Mouse (Mus musculus) hindbrain, embryonic 13.5 days (tissue): ENCODE measurements around the gene Pagr1a. TPM values are rescaled to one million over a fixed set of nuclear protein-coding genes. Genes with fewer than 3 reads are reported as not detected.
A peak's percentile ranks its signal among the peaks of the same experiment; 100 is the strongest.

ENCODE experiments used
- ATAC-seq: fragments of 200-750 bp; cut with Nextera tagmentation; 2 replicates; pipeline ENCODE4 v1.8.0; 2017; ENCODE audit warnings: moderate TSS enrichment; ENCODE audit not compliant: low FRiP score
- H3K27ac ChIP-seq: fragments of 300-500 bp; sonication (generic); 2 replicates; pipeline ENCODE4 v1.5.1; 2015; ENCODE audit warnings: inconsistent platforms, mild to moderate bottlenecking, moderate library complexity
- H3K27me3 ChIP-seq: fragments of 300-500 bp; sonication (generic); 2 replicates; pipeline ENCODE4 v1.6.1; 2015; ENCODE audit warnings: mild to moderate bottlenecking, inconsistent platforms
- H3K36me3 ChIP-seq: fragments of 300-500 bp; sonication (generic); 2 replicates; pipeline ENCODE4 v1.6.1; 2015; ENCODE audit warnings: mild to moderate bottlenecking, inconsistent platforms
- H3K4me1 ChIP-seq: fragments of 300-500 bp; sonication (generic); replicated peaks from 2 replicates; pipeline ENCODE4 v1.6.1; 2015; ENCODE audit warnings: inconsistent platforms
- H3K4me2 ChIP-seq: fragments of 300-500 bp; sonication (generic); 2 replicates; pipeline ENCODE4 v1.6.1; 2015; ENCODE audit warnings: inconsistent platforms, mild to moderate bottlenecking, moderate library complexity
- H3K4me3 ChIP-seq: fragments of 300-500 bp; sonication (generic); 2 replicates; pipeline ENCODE4 v1.5.1; 2015; ENCODE audit warnings: mild to moderate bottlenecking, inconsistent platforms
- H3K9ac ChIP-seq: fragments of 300-500 bp; sonication (generic); 2 replicates; pipeline ENCODE4 v1.6.1; 2015; ENCODE audit warnings: mild to moderate bottlenecking, inconsistent platforms
- H3K9me3 ChIP-seq: fragments of 300-500 bp; sonication (generic); 2 replicates; pipeline ENCODE4 v1.6.1; 2016; ENCODE audit warnings: inconsistent platforms
- WGBS: fragments of 180-500 bp; shearing (Covaris S2); methylation state at CpG from one replicate; pipeline ENCODE4 v1.1.7; 2015; 5-methylcytosine and 5-hydroxymethylcytosine counted together
- polyA plus RNA-seq: library from polyadenylated mRNA; unstranded; fragments of >200 nt; fragmentation: Nextera tagmentation; extraction: Ambion mirVana; gene quantifications from 2 replicates; pipeline ENCODE4 v1.2.1, GENCODE M21; 2015

Gene Pagr1a
- polyA plus RNA-seq, 1 experiment from 2014 or later = 41.8 TPM

DNA sequence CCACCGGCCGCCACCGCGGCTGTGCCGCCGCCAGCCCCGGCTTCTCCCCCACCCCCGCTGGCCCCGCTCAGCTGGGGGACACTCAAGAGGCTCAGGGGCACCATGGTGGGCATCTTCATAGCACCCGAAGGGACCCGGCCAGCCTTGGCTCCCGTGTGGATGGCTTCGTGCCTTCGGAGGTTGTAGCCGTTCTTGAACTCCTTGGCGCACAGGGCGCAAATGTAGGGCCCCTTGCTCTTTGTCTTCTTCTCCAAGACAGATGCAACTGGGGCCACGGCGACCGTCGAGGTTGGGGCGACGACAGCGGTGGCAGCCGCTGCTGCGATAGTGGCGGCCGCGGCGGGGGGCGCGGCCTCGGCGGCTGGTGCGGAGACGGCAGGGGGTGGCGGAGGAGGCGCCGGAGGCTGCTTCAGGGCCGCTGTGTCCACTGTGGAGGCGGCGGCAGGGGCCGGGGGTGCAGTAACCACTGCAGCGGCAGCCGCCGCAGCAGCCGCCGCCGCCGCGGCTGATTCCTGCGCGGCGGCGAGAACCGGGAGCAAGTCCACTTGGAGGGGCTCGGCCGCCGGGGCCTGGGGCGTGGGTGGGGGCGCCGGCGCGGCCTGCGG is 8.5 kb upstream of the Pagr1a start:
- Histone ChIP-seq H3K27ac (peak overlapping the region; percentile 100), H3K27me3 (no peaks in the 10 kb centered on the region), H3K4me1 (peaks cover 58% of the 10 kb centered on the region), H3K9ac (peak overlapping the region; percentile 100), H3K36me3 (peaks cover 28% of the 10 kb centered on the region), H3K4me2 (peak overlapping the region; percentile 98), H3K9me3 (no peaks in the 10 kb centered on the region), H3K4me3 (peak overlapping the region; percentile 96)
- no peak for ATAC-seq
- under 1% methylated on average over 42 of the region's 65 CpGs for WGBS

DNA sequence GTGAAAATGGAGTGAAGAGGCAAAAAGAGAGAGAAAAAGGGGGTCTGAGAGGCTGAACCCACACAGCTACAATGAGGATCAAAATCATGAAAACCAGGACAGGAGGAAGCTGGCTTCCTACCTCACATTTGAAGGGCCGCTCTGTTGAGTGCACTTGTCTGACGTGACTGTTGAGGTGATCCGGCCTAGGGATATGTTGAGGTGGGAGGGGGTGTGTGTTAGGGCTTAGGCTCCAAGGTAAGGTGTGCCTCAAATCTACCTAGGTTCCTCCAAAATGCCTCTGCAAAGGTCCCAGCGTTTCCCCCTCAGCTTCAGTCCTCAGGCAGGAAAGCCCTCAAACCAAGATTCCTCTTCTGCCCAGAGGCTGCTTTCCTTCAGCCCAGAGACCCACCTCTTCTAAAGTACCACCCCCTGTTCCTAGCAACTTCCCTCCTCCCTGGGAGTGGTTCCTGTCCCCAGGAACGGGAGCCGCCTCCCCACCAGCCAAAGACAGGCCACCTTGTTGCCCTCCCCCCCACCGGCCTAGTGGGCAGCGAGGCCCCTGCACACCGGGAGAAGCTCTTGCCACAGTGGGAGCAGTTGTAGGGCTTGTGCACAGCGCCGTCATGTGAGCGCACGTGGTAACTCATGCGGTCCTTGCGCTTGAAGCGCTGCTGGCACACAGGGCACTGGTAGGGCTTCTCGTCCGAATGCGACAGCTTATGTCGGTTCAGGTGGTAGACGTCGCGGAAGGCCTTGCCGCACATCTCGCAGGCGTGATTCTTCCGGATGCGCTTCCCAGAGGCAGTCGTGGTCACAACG is 7.8 kb upstream of the Pagr1a start:
- peaks cover 66% of the 10 kb centered on the region for H3K4me1 ChIP-seq
- peak overlapping the region; percentile 100 for H3K9ac ChIP-seq
- H3K4me3 ChIP-seq = peak overlapping the region; percentile 96
- under 1% methylated on average over 30 of the region's 30 CpGs for WGBS
- H3K9me3 ChIP-seq = no peaks in the 10 kb centered on the region
- H3K27me3 ChIP-seq = no peaks in the 10 kb centered on the region
- H3K27ac ChIP-seq = peak overlapping the region; percentile 100
- H3K4me2 ChIP-seq = peak overlapping the region; percentile 98
- peak; percentile 46 for ATAC-seq
- peaks cover 28% of the 10 kb centered on the region for H3K36me3 ChIP-seq

DNA sequence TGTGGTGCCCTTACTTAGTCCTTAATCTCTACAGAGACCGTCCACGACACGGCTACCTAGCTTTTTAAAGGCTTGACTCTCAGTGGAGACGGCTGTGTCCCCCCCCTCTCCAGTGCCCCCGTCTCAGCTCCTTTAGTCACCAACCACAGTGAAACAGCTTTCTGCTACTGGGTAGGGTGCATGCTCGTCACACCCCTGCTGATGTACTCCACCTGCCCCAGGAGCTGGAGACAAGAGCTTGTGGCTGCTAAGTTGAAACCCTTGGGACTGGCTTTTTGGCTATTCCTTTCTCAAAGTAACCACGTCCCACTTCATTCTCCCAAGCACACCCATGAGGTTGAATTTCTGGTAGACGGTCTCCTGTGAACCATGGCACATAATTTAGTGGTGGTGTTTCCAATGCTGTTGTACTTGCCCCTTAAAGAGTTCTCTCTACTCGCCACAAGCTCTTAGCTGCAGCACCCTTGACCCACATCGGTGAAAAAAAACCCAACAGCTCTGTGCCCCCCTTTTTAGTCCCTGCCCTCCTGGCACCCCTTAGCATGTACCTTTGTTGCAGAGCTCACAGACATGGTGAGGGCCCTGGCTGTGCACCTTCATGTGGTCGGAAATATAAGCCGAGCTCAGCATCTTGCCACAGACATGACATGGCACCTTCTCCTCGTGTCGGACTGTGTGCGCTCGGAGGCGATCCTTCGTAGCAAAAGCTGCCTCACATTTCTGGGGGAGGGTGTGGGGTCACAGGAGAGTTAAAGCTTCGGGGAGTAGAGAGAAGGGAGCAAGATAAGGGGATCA is 6.9 kb upstream of the Pagr1a start:
- Histone ChIP-seq H3K27ac (peak overlapping the region; percentile 100), H3K9ac (peak overlapping the region; percentile 100), H3K27me3 (no peaks in the 10 kb centered on the region), H3K4me1 (peaks cover 74% of the 10 kb centered on the region), H3K9me3 (no peaks in the 10 kb centered on the region), H3K36me3 (peaks cover 28% of the 10 kb centered on the region), H3K4me2 (peak overlapping the region; percentile 98), H3K4me3 (peak overlapping the region; percentile 96)
- 24% methylated on average over 19 of the region's 19 CpGs for WGBS
- no peak for ATAC-seq

DNA sequence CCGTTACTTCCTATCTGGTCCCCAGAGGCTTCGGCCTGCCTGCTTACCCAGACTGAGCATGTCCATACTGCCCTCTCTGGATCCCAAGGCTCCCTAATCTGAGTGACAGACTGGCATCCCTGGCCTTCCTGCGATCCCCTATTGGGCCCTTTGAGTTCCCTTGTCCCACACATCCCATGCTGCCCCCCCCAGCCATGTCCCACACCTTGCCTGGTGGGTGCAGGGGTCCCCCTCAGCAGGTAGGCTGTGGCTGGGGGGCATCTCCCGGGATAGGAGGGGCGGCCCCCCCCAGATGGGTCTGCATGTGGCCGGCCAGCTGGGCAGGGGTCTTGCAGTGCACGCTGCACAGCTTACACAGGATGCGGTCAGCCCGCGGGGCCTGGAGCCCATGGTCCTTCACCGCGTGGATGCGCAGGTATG is 6.1 kb upstream of the Pagr1a start:
- 71% methylated on average over 12 of the region's 13 CpGs for WGBS
- H3K4me3 ChIP-seq = peak overlapping the region; percentile 96
- peaks cover 28% of the 10 kb centered on the region for H3K36me3 ChIP-seq
- H3K9me3 ChIP-seq = no peaks in the 10 kb centered on the region
- H3K4me2 ChIP-seq = peak overlapping the region; percentile 98
- peaks cover 80% of the 10 kb centered on the region for H3K4me1 ChIP-seq
- ATAC-seq = no peak
- peak overlapping the region; percentile 100 for H3K27ac ChIP-seq
- H3K27me3 ChIP-seq = no peaks in the 10 kb centered on the region
- peak overlapping the region; percentile 100 for H3K9ac ChIP-seq

GRCm38 (mm10) chr7:127022528-127023271 is 5.5 kb upstream of the Pagr1a start:
- ATAC-seq = no peak
- Histone ChIP-seq H3K9ac (peak overlapping the region; percentile 100), H3K4me2 (peak overlapping the region; percentile 98), H3K27me3 (no peaks in the 10 kb centered on the region), H3K36me3 (peaks cover 28% of the 10 kb centered on the region), H3K4me3 (peak overlapping the region; percentile 96), H3K4me1 (peaks cover 80% of the 10 kb centered on the region), H3K9me3 (no peaks in the 10 kb centered on the region), H3K27ac (peak overlapping the region; percentile 100)
- 74% methylated on average over 7 of the region's 7 CpGs for WGBS

GRCm38 (mm10) chr7:127021563-127022527 is 4.7 kb upstream of the Pagr1a start:
- WGBS = 38% methylated on average over 5 of the region's 5 CpGs
- no peaks in the 10 kb centered on the region for H3K9me3 ChIP-seq
- peak overlapping the region; percentile 54 for H3K4me3 ChIP-seq
- peaks cover 28% of the 10 kb centered on the region for H3K36me3 ChIP-seq
- H3K27ac ChIP-seq = peak overlapping the region; percentile 100
- H3K27me3 ChIP-seq = no peaks in the 10 kb centered on the region
- H3K9ac ChIP-seq = peak overlapping the region; percentile 100
- ATAC-seq = no peak
- H3K4me2 ChIP-seq = peak overlapping the region; percentile 98
- H3K4me1 ChIP-seq = peaks cover 81% of the 10 kb centered on the region

GRCm38 (mm10) chr7:127020901-127021562 is 3.9 kb upstream of the Pagr1a start, which contains the start of the genes Gm42742 and Prrt2:
Gene Gm42742, minus strand, starts transcription at chr7:127021097.
Gene Prrt2, minus strand, starts transcription at chr7:127021211.
- Histone ChIP-seq H3K9me3 (no peaks in the 10 kb centered on the region), H3K36me3 (peaks cover 28% of the 10 kb centered on the region), H3K4me1 (peaks cover 82% of the 10 kb centered on the region), H3K27ac (peak within 1 kb of the TSS; percentile 100), H3K9ac (peak within 1 kb of the TSS; percentile 84), H3K4me2 (peak within 1 kb of the TSS; percentile 98), H3K27me3 (no peaks in the 10 kb centered on the region), H3K4me3 (peak within 1 kb of the TSS; percentile 54)
- ATAC-seq = no peak
- under 1% methylated on average over 37 of the region's 37 CpGs for WGBS

- H3K27ac ChIP-seq = peak overlapping the region; percentile 86
- peaks cover 31% of the 10 kb centered on the region for H3K36me3 ChIP-seq
- 37% methylated on average over 5 of the region's 5 CpGs for WGBS
- H3K9ac ChIP-seq = peak overlapping the region; percentile 84
- H3K9me3 ChIP-seq = no peaks in the 10 kb centered on the region
- no peak for ATAC-seq
- peaks cover 88% of the 10 kb centered on the region for H3K4me1 ChIP-seq
- peak overlapping the region; percentile 98 for H3K4me2 ChIP-seq
- H3K4me3 ChIP-seq = peak overlapping the region; percentile 54
- no peaks in the 10 kb centered on the region for H3K27me3 ChIP-seq
These were observed 3.3 kb upstream of the Pagr1a start for GRCm38 (mm10) chr7:127020491-127020890.

DNA sequence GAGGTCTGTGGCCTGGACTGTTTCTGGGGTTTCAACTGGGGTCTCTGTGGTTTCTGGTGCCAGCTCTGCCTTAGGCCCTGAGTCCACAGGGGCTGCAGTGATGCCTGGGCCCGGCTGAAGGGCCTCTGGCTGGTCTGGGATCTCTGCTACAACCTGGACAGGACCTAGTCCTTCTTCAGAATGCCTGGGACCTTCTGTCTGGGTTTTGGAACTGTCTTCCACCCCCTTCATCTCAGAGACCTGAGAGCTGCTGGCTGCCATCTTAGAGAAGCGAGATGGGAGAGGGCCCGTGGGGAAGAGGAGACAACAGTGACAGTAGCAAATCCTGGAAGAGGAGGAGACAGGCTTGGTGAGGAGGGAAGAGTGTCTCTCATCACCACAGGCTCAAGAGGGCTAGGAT is 2.9 kb upstream of the Pagr1a start:
- no peaks in the 10 kb centered on the region for H3K9me3 ChIP-seq
- peak overlapping the region; percentile 98 for H3K4me2 ChIP-seq
- H3K4me1 ChIP-seq = peaks cover 88% of the 10 kb centered on the region
- 63% methylated on average over 3 of the region's 3 CpGs for WGBS
- H3K4me3 ChIP-seq = peak overlapping the region; percentile 54
- peaks cover 36% of the 10 kb centered on the region for H3K36me3 ChIP-seq
- ATAC-seq = no peak
- peak overlapping the region; percentile 84 for H3K9ac ChIP-seq
- H3K27ac ChIP-seq = peak overlapping the region; percentile 86
- no peaks in the 10 kb centered on the region for H3K27me3 ChIP-seq

- H3K36me3 ChIP-seq = peaks cover 40% of the 10 kb centered on the region
- ATAC-seq = no peak
- no peaks in the 10 kb centered on the region for H3K27me3 ChIP-seq
- H3K9ac ChIP-seq = peak overlapping the region; percentile 84
- H3K4me3 ChIP-seq = peak overlapping the region; percentile 54
- WGBS = 82% methylated on average over 14 of the region's 14 CpGs
- H3K4me1 ChIP-seq = peaks cover 88% of the 10 kb centered on the region
- H3K4me2 ChIP-seq = peak overlapping the region; percentile 98
- H3K9me3 ChIP-seq = no peaks in the 10 kb centered on the region
- no peak overlapping the region for H3K27ac ChIP-seq
These were observed 2.3 kb upstream of the Pagr1a start for GRCm38 (mm10) chr7:127019306-127019960.
